Mouse (Mus musculus) ES-Bruce4 (cell line): ENCODE measurements at regions not wholly inside any gene's neighbourhood (a gene's known extent, or its start where the extent isn't known, plus 50 kb on each side); places are given as distances from the start of the nearest gene placed in this dataset.

Experiments used
- CTCF ChIP-seq: IDR thresholded peaks from one replicate; pipeline ENCODE4 v1.8.1; 2011; ENCODE audit warnings: low read depth, low read length
- POLR2A ChIP-seq: IDR thresholded peaks from one replicate; pipeline ENCODE4 v1.8.1; 2011; ENCODE audit warnings: low read length; ENCODE audit not compliant: insufficient read depth

DNA sequence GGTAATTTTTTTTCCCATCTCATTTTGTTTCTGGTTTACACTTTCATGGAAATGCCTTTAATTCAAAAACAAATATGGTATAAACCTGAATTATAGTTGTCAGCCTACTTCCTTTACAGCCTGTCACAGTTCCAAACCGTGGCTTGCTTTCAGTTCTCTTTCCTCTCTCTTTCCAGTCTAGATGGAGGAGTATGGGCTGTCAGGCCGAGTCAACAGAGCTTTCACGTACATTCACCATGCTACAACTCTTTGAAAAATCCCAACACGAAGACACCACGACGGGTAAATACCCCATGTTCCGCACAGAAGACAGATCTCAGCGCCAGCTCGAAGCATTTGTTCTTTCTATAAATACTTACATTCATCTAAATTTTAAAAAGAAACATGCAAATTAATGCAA is 125.2 kb upstream of the Ufm1 start:
- TF ChIP-seq POLR2A, result no peak
- TF ChIP-seq CTCF, result no peak
